Mouse (Mus musculus) liver, embryonic 14.5 days (tissue): Measurements from ENCODE around the gene Odaph.

Experiments used
- CTCF ChIP-seq: IDR thresholded peaks from 2 replicates; pipeline ENCODE4 v1.5.1; 2016; ENCODE audit warnings: antibody characterized with exemption, low read depth, control low read depth
- EP300 ChIP-seq: IDR thresholded peaks from 2 replicates; pipeline ENCODE4 v1.6.1; 2016; ENCODE audit warnings: antibody characterized with exemption, low read depth

GRCm38 (mm10) chr5:91962639-91963440 is 24.4 kb upstream of the Odaph start, which contains the start of gene Rchy1:
- TF ChIP-seq CTCF: 0 out of 2 replicates have a peak, but pooled peaks have one; percentile 17
- peak; percentile 40; the same call in 1 of the 2 replicates for TF ChIP-seq EP300
